Mouse (Mus musculus) embryo, embryonic 10 days (tissue): Measurements from ENCODE around the gene Dlx1.

Source experiments
- DNase-seq: peaks from one replicate; pipeline ENCODE4 v3.0.0-alpha.2; 2015; ENCODE audit warnings: low spot score

Dlx1 gene

GRCm38 (mm10) chr2:71528014-71528713 is at the start of gene Dlx1:
Gene Dlx1 (plus strand): TSS chr2:71528113.
- peak; percentile 32 for DNase-seq

- peak; percentile 77 for DNase-seq
Measured at GRCm38 (mm10) chr2:71479917-71480316, 48.0 kb upstream of the Dlx1 start.

DNA sequence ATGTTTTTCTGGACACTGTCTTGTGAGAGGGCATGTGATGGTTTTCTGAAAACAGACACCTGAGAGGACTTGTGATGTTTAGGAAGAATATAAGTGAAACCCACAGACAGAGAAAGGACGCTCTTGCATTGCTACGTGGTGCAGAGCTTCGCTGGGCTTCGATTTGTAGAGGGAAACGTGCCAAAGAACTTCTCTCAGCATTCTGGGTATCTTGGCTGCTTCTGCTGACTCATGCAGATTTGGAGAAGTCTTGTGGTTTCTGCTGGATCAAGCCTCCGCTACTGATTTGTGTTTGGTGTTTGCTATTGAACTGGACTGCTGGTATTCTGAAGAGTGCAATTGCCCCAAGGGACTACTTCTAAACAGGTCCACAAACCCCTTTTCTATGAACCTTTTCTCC is 46.1 kb upstream of the Dlx1 start:
- DNase-seq = no peak

DNA sequence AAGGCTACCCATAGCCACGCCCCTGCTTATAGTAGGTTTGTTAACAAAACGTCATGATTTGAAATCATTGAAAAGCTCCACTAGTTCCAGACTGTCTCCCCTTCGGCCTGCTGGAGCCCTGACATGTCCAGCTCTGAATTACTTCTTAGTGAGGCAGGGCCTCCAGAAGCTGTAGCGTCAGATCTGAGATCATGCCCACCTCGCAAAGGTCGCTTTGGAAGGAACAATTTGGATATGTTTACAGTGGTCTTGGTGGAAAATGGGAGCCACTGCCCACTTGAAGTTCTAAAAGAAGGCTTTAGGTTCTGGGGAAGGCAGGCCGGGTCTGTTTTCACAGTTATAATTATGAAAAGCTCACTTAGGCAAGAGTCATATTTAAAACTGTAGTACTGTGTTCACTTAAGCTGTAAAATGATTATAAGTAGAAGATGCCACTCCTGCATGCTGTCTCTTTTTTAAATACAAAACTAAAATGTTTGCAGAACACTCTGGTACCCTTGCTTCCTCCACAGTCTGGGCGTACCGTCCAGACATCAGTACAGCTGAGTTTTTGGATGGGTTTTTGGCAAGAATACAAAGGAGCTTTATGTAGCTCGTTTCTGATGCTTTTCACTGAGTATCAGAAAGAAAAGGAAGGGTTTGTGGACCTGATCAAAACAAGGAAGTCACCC is 44.7 kb upstream of the Dlx1 start:
- DNase-seq = no peak

GRCm38 (mm10) chr2:71483717-71484066 is 44.2 kb upstream of the Dlx1 start:
- peak; percentile 32 for DNase-seq

GRCm38 (mm10) chr2:71491295-71491694 is 36.6 kb upstream of the Dlx1 start:
- no peak for DNase-seq

GRCm38 (mm10) chr2:71493161-71493683 is 34.7 kb upstream of the Dlx1 start:
- no peak for DNase-seq

GRCm38 (mm10) chr2:71494503-71494902 is 33.4 kb upstream of the Dlx1 start:
- no peak for DNase-seq

- peak; percentile 66 for DNase-seq
Measured at GRCm38 (mm10) chr2:71494971-71495370, 32.9 kb upstream of the Dlx1 start.

DNA sequence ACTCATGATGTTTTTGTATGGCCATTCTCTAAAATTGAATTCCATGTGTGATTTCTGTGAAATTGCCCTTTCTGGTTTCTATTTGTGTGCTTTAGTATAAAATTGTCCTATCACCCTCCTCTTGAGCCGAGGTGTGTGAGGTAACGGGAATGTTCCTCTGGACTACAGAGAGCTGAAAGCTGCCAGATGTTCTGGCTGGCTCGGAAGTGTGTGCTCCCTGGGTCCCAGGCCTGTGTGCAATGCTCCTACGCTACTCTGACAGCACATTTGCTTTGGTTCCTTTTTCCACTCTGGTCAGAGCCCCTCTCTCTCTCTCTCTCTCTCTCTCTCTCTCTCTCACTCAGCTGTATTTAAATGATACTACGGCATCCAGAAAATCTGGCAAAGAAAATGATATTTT is 30.7 kb upstream of the Dlx1 start:
- no peak for DNase-seq

DNA sequence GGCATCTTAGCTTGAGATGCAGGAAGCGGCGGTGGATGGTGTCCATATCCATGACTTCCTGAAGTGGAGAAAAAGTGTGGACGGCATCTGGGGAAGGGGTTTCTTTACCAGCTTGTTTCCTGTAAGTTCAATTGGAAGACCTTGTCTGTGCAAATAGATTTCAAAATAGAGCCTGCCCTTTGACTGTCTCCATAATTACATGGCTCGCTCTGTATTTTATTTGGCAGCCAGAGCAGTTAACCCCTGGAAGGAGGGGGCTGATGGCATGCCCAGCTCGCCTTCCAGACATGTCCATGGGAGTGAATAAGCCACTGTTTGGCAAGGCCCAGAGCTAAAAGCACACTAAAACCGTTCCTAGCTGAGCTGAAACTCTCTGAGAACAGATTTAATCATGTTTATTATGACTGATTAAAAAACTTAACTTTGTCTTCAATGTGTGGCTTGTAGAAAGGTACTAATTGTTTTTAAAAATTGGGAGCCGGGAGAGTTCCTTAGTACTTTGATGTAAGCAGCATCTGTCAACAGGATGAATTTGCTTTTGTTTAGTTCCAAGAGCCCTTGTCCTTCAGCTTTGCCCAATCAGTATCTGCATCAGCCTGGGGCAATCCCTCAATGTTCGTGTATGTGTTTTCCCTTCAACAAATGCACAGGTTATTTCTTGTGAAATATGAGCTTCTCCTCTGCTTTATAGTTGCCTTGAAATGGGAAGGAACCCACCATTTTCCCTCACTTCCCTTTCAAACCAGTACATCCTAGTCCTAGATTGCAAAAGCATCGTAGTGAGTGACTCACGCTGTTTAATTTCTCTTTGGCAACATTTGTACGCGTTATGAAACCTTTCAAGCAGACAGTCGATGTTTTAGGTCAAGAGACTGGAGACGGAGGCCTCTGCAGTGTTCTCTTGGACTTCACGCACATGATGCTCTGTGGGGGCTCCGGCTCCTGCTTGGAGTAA is 28.4 kb upstream of the Dlx1 start:
- no peak for DNase-seq

GRCm38 (mm10) chr2:71504852-71505251 is 23.1 kb upstream of the Dlx1 start:
- DNase-seq = no peak

DNA sequence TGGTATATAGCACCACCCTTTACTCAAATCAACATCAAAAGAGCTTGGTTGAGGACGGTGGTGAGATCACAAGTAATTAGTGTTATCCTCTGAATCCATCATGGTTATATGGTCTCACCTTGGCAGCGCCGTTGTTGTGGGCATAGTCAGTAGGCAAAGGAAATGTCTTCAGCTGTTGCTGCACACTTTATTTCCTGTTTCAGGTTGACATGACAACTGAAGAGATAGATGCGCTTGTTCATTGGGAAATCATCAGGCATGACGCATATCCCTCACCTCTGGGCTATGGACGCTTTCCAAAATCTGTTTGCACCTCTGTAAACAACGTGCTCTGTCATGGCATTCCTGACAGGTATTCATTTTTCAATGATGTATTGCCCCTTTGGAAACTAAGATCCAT is 16.7 kb upstream of the Dlx1 start:
- DNase-seq = no peak

GRCm38 (mm10) chr2:71512326-71512725 is 15.6 kb upstream of the Dlx1 start:
- no peak for DNase-seq

GRCm38 (mm10) chr2:71516995-71517394 is 10.9 kb upstream of the Dlx1 start:
- DNase-seq = peak; percentile 59

DNA sequence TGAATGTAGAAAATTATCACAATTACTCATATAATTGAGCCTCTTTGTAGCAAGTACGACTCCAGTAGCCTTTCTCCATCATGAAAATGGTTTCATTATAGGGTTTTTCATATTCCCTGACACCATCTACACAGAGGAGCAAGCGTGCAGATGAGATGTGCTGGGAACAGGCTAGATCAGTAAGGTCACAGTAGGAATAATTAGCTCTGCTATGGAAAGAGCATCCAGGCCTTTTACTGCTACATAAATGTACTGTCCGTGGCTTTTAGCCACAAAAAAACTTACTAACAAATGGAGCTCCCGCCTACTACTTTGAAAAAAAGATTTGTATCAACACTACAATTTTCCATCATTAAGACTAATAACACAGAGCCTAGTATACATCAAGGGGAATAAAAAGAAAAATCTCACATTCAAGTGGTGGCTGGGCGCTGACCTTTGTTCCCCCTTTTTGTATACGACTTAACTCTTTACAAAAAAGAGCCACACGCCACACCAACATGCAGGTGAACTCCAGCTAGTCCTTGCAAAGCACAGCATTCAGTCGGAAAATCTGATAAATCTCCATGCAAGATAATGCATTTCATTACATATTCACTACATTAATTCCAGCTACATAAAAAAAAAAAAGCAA is 10.3 kb upstream of the Dlx1 start:
- no peak for DNase-seq

- no peak for DNase-seq
Measured at GRCm38 (mm10) chr2:71522871-71523270, 5.0 kb upstream of the Dlx1 start.

GRCm38 (mm10) chr2:71523431-71523830 is 4.5 kb upstream of the Dlx1 start:
- no peak for DNase-seq

- no peak for DNase-seq
Measured at GRCm38 (mm10) chr2:71524763-71525162, 3.1 kb upstream of the Dlx1 start.

GRCm38 (mm10) chr2:71526595-71527322 is 1.2 kb upstream of the Dlx1 start:
- DNase-seq = no peak

GRCm38 (mm10) chr2:71527323-71528013 is 445 bp upstream of the Dlx1 start:
- peak; percentile 34 for DNase-seq
